Mouse (Mus musculus): ENCODE data around the gene Ralgps1.
A peak's percentile ranks its signal among the peaks of the same experiment; 100 is the strongest.
"Not testable (repeated sequence)": the region's sequence is repeated elsewhere in the genome, so short reads cannot be mapped to it uniquely, and the experiment has no call there.

Gene Ralgps1

GRCm38 (mm10) chr2:33361139-33361716 lies 10.1 kb downstream of the Ralgps1 start:
- DNase-seq (ENCODE audit: low spot score in 2 of 2) = no peak

- DNase-seq (ENCODE audit: low spot score in 2 of 2) = no peak
These were observed 10.7 kb downstream of the Ralgps1 start for GRCm38 (mm10) chr2:33360564-33360963.

GRCm38 (mm10) chr2:33359184-33359583 lies 12.1 kb downstream of the Ralgps1 start:
- DNase-seq (ENCODE audit: low spot score in 2 of 2) = no peak

- no peak for DNase-seq (ENCODE audit: low spot score in 2 of 2)
These were observed 13.9 kb downstream of the Ralgps1 start for GRCm38 (mm10) chr2:33357250-33357838.

GRCm38 (mm10) chr2:33355558-33355957 lies 15.7 kb downstream of the Ralgps1 start:
- DNase-seq (ENCODE audit: low spot score in 2 of 2) = peak; percentile 54 to 66

GRCm38 (mm10) chr2:33353432-33353831 lies 17.9 kb downstream of the Ralgps1 start:
- DNase-seq (ENCODE audit: low spot score in 2 of 2) = no peak

- DNase-seq (ENCODE audit: low spot score in 2 of 2) = no peak
These were observed 19.8 kb downstream of the Ralgps1 start for GRCm38 (mm10) chr2:33351449-33351848.

- no peak for DNase-seq (ENCODE audit: low spot score in 2 of 2)
These were observed 20.4 kb downstream of the Ralgps1 start for GRCm38 (mm10) chr2:33350921-33351320.

- no peak for DNase-seq (ENCODE audit: low spot score in 2 of 2)
These were observed 21.7 kb downstream of the Ralgps1 start for GRCm38 (mm10) chr2:33349581-33349980.

- DNase-seq (ENCODE audit: low spot score in 2 of 2) = peak; percentile 60 to 71
These were observed 22.2 kb downstream of the Ralgps1 start for GRCm38 (mm10) chr2:33349081-33349480.

GRCm38 (mm10) chr2:33348260-33348659 lies 23.0 kb downstream of the Ralgps1 start:
- DNase-seq (ENCODE audit: low spot score in 2 of 2) = no peak

- DNase-seq (ENCODE audit: low spot score in 2 of 2) = no peak
These were observed 23.7 kb downstream of the Ralgps1 start for GRCm38 (mm10) chr2:33347607-33348006.

GRCm38 (mm10) chr2:33346749-33347148 lies 24.5 kb downstream of the Ralgps1 start:
- DNase-seq (ENCODE audit: low spot score in 2 of 2) = no peak

GRCm38 (mm10) chr2:33345956-33346355 lies 25.3 kb downstream of the Ralgps1 start:
- DNase-seq (ENCODE audit: low spot score in 2 of 2) = no peak

GRCm38 (mm10) chr2:33345475-33345874 lies 25.8 kb downstream of the Ralgps1 start:
- no peak for DNase-seq (ENCODE audit: low spot score in 2 of 2)

- DNase-seq (ENCODE audit: low spot score in 2 of 2) = no peak
These were observed 27.9 kb downstream of the Ralgps1 start for GRCm38 (mm10) chr2:33343413-33343812.

- DNase-seq (ENCODE audit: low spot score in 2 of 2) = no peak
These were observed 29.1 kb downstream of the Ralgps1 start for GRCm38 (mm10) chr2:33342148-33342547.

GRCm38 (mm10) chr2:33335789-33336188 lies 35.5 kb downstream of the Ralgps1 start:
- DNase-seq (ENCODE audit: low spot score in 2 of 2) = no peak

- no peak for DNase-seq (ENCODE audit: low spot score in 2 of 2)
These were observed 41.7 kb downstream of the Ralgps1 start for GRCm38 (mm10) chr2:33329622-33330021.

GRCm38 (mm10) chr2:33328941-33329340 lies 42.3 kb downstream of the Ralgps1 start:
- DNase-seq (ENCODE audit: low spot score in 2 of 2) = no peak

GRCm38 (mm10) chr2:33325359-33325758 lies 45.9 kb downstream of the Ralgps1 start:
- no peak for DNase-seq (ENCODE audit: low spot score in 2 of 2)

GRCm38 (mm10) chr2:33323799-33324595 lies 47.3 kb downstream of the Ralgps1 start:
- DNase-seq (ENCODE audit: low spot score in 2 of 2) = no peak

- DNase-seq (ENCODE audit: low spot score in 2 of 2) = not testable (repeated sequence)
These were observed 48.2 kb downstream of the Ralgps1 start for GRCm38 (mm10) chr2:33323043-33323625.
